Mouse (Mus musculus) embryonic fibroblast, embryonic 13.5 days (primary cell): ENCODE data around the gene Gm26938.

Experiments
- CTCF ChIP-seq: IDR thresholded peaks from 2 replicates; pipeline ENCODE4 v1.5.1; 2011; ENCODE audit warnings: mild to moderate bottlenecking, control low read depth, low read length, moderate library complexity, borderline replicate concordance; ENCODE audit not compliant: insufficient read depth
- POLR2A ChIP-seq: IDR thresholded peaks from 2 replicates; pipeline ENCODE4 v1.6.1; 2011; ENCODE audit warnings: low read depth, mild to moderate bottlenecking, control low read depth, low read length, moderate library complexity

GRCm38 (mm10) chr5:139794938-139795337, 31.3 kb downstream of the Gm26938 start:
- TF ChIP-seq POLR2A, result no peak
- no peak for TF ChIP-seq CTCF
